Mouse (Mus musculus) stomach, embryonic 14.5 days (tissue): Measurements from ENCODE around the gene Celf5. TPM values are rescaled to one million over a fixed set of nuclear protein-coding genes. Genes with fewer than 3 reads are reported as not detected.
A peak's percentile ranks its signal among the peaks of the same experiment; 100 is the strongest.

Experiments used
- ATAC-seq: fragments of 200-750 bp; cut with Nextera tagmentation; 2 replicates; pipeline ENCODE4 v1.8.0; 2017; ENCODE audit warnings: low read depth, moderate TSS enrichment; ENCODE audit not compliant: insufficient number of reproducible peaks, insufficient read depth, low FRiP score
- H3K27ac ChIP-seq: fragments of 300-500 bp; sonication (generic); 2 replicates; pipeline ENCODE4 v1.5.1; 2014; ENCODE audit warnings: mild to moderate bottlenecking, low read length, moderate library complexity, mixed read lengths
- H3K27me3 ChIP-seq: fragments of 300-500 bp; sonication (generic); 2 replicates; pipeline ENCODE4 v1.6.1; 2014; ENCODE audit warnings: low read length, control low read depth, mixed read lengths; ENCODE audit not compliant: control insufficient read depth, insufficient read depth
- H3K36me3 ChIP-seq: fragments of 300-500 bp; sonication (generic); 2 replicates; pipeline ENCODE4 v1.6.1; 2014; ENCODE audit warnings: mild to moderate bottlenecking, control low read depth, low read length, moderate library complexity, mixed read lengths; ENCODE audit not compliant: control insufficient read depth, insufficient read depth
- H3K4me1 ChIP-seq: fragments of 300-500 bp; sonication (generic); 2 replicates; pipeline ENCODE4 v1.6.1; 2014; ENCODE audit warnings: low read length, control low read depth, mixed read lengths; ENCODE audit not compliant: control insufficient read depth, insufficient read depth
- H3K4me2 ChIP-seq: fragments of 300-500 bp; sonication (generic); replicated peaks from 2 replicates; pipeline ENCODE4 v1.6.1; 2014; ENCODE audit warnings: low read depth, low read length, control low read depth
- H3K4me3 ChIP-seq: fragments of 300-500 bp; sonication (generic); 2 replicates; pipeline ENCODE4 v1.5.1; 2014; ENCODE audit warnings: low read depth, low read length, control low read depth
- H3K9ac ChIP-seq: fragments of 300-500 bp; sonication (generic); replicated peaks from 2 replicates; pipeline ENCODE4 v1.6.1; 2014; ENCODE audit warnings: low read depth, mild to moderate bottlenecking, control low read depth, low read length, moderate library complexity, mixed read lengths
- H3K9me3 ChIP-seq: fragments of 300-500 bp; sonication (generic); 2 replicates; pipeline ENCODE4 v1.6.1; 2016; ENCODE audit warnings: low read depth, low read length, control low read depth; ENCODE audit not compliant: control insufficient read depth
- WGBS: fragments of 180-500 bp; shearing (Covaris S2); extraction: QIAGEN DNeasy Blood & Tissue Kit; methylation state at CpG from one replicate; pipeline ENCODE4 v1.1.7; 2014; 5-methylcytosine and 5-hydroxymethylcytosine counted together
- polyA plus RNA-seq: library from polyadenylated mRNA; unstranded; fragments of >200 nt; fragmentation: Nextera tagmentation; extraction: Ambion mirVana; gene quantifications from 2 replicates; pipeline ENCODE4 v1.2.1, GENCODE M21; 2014

The Celf5 gene
- polyA plus RNA-seq, 1 experiment from 2014 or later: 1.7 TPM

DNA sequence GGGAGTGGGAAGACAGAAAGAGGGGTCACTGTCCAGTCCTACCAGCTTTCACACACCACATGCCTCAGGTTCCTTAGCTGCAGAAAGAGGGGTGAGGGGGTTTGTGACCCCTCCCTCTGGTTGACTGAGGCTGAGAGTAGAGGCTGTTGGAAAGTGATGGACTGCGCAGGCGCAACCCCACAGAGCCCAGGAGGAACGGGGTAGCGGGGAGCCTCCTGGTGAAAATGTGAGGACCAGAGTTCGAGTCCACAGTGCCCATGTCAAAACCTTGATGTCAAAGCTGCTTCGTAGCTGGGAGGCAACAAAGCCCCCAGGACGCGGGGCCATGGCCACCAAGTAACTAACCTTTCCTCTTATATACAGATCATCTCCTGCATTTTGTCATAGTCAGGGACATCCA is 24.9 kb downstream of the Celf5 start:
- Histone ChIP-seq H3K9ac (no peak overlapping the region), H3K4me3 (no peak overlapping the region), H3K27ac (no peak overlapping the region), H3K27me3 (peaks cover 46% of the 10 kb centered on the region), H3K4me2 (no peak overlapping the region), H3K9me3 (no peaks in the 10 kb centered on the region), H3K36me3 (no peaks in the 10 kb centered on the region), H3K4me1 (no peaks in the 10 kb centered on the region)
- no peak for ATAC-seq
- 82% methylated on average over 8 of the region's 8 CpGs for WGBS

DNA sequence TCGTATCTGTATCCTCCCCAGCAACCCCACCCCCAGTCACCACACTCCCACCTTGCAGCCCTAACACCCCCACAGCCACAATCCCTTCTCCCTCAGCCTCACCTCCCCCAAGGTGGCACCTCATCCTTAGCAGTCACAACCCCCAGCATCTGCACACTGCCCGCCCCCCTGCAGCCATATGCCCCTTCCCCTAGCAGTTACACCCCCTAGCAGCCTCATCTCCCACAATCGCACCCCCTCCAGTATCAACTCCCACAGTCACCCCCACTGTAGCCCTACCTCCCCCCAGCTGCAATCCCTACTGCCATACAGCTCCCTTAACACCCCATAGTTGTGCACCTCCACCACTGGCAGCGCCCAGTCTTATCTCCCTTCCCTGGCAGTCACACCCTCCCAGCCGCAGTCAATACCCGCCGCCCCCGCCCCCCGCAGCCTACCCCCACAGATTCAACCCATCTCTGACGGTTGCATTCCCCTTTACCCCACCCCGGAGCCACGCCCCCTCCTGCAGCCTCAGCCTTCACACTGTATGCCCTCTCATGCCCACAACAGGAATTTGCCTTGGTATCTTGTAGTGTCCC is 25.4 kb downstream of the Celf5 start:
- peak; percentile 31; the same call in 1 of the 2 replicates for ATAC-seq
- H3K9me3 ChIP-seq: no peaks in the 10 kb centered on the region
- H3K9ac ChIP-seq: no peak overlapping the region
- no peak overlapping the region for H3K27ac ChIP-seq
- 38% methylated on average over 12 of the region's 12 CpGs for WGBS
- no peaks in the 10 kb centered on the region for H3K4me1 ChIP-seq
- H3K27me3 ChIP-seq: peaks cover 47% of the 10 kb centered on the region
- no peak overlapping the region for H3K4me3 ChIP-seq
- H3K4me2 ChIP-seq: no peak overlapping the region
- H3K36me3 ChIP-seq: no peaks in the 10 kb centered on the region

DNA sequence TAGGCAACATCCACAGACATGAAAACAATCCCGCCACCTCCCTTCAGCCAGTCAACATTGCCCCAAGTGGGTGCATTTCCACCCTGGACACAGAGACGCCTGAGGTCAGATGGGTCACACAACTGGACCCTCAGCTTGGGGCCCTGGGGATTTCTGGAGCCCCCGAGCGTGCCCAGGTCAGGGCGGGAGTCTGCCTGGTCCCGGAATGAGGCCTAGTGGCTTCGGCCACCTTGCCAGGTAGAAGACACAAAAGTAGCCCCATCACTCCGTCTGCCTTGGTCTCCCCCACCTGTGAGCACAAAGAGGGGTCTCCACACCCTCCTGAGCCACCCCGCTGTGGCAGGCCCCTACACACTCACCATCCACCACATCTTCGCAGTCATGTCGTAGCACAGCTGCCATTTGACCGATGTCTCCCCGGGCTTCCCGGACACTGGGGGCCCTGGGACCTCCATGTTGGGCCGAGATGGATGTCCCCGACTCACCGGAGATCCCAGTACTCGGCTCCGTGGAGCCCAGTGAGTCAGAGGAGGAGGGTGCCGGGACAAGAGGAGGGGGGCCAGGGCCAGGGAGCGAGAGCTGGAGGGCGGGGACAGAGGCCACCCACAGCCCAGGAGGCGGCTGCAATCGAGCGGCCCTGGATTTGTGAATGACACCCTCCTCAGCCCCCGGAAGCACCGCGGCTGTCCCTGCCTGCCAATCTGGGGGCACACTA is 27.2 kb downstream of the Celf5 start, which contains the start of gene Nfic:
Gene Nfic (minus strand): TSS at position 455 of the 715 bp plus-strand sequence.
- 60% methylated on average over 28 of the region's 28 CpGs for WGBS
- H3K9ac ChIP-seq: no peak within 1 kb of the TSS
- peaks cover 46% of the 10 kb centered on the region for H3K27me3 ChIP-seq
- H3K9me3 ChIP-seq: no peaks in the 10 kb centered on the region
- H3K4me2 ChIP-seq: no peak within 1 kb of the TSS
- H3K4me1 ChIP-seq: no peaks in the 10 kb centered on the region
- no peaks in the 10 kb centered on the region for H3K36me3 ChIP-seq
- no peak within 1 kb of the TSS for H3K27ac ChIP-seq
- no peak for ATAC-seq
- no peak within 1 kb of the TSS for H3K4me3 ChIP-seq

DNA sequence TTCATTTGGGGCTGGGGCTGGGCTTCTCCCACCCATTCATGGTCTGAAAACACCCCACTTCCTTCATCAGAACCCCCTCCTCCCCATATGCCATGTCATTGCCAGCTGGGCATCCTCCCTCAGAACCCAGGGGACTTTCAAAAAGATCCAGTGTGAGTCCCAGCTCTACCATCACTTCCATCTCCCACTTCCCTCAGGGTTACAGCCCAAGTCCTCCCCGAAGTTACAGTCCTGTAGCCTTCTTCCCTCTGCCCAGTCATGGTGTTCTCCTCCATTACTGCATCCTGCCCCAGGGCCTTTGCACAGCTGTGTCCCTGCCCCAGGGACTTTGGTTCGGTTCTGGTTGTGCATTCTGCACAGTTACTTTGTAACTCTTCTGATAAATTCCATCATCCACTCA is 28.4 kb downstream of the Celf5 start:
- no peaks in the 10 kb centered on the region for H3K9me3 ChIP-seq
- H3K4me2 ChIP-seq: no peak overlapping the region
- H3K36me3 ChIP-seq: no peaks in the 10 kb centered on the region
- no peak for ATAC-seq
- no peak overlapping the region for H3K4me3 ChIP-seq
- peaks cover 41% of the 10 kb centered on the region for H3K27me3 ChIP-seq
- no peaks in the 10 kb centered on the region for H3K4me1 ChIP-seq
- no peak overlapping the region for H3K9ac ChIP-seq
- no peak overlapping the region for H3K27ac ChIP-seq
- 69% methylated on average over 2 of the region's 2 CpGs for WGBS

DNA sequence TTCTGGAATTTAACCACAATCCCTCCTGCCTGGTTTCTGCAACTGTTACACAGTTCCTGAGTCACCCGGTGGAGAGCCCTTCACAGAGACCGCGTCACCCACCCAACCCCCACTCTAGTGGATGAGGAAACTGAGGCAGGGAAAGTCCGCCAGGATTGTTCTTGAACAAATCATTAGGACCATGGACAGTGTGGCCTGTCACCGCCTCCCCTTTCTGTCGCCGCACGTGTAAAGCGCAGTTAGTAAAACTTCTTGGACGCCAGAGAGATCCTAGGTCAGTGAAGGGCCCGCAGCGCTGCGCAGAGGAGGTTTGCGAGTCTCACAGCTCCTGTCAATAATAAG is 29.6 kb downstream of the Celf5 start:
- H3K4me2 ChIP-seq: no peak overlapping the region
- 5% methylated on average over 14 of the region's 14 CpGs for WGBS
- H3K9ac ChIP-seq: no peak overlapping the region
- H3K9me3 ChIP-seq: no peaks in the 10 kb centered on the region
- no peak for ATAC-seq
- no peaks in the 10 kb centered on the region for H3K4me1 ChIP-seq
- H3K27me3 ChIP-seq: peaks cover 38% of the 10 kb centered on the region
- H3K4me3 ChIP-seq: no peak overlapping the region
- H3K36me3 ChIP-seq: no peaks in the 10 kb centered on the region
- H3K27ac ChIP-seq: no peak overlapping the region

DNA sequence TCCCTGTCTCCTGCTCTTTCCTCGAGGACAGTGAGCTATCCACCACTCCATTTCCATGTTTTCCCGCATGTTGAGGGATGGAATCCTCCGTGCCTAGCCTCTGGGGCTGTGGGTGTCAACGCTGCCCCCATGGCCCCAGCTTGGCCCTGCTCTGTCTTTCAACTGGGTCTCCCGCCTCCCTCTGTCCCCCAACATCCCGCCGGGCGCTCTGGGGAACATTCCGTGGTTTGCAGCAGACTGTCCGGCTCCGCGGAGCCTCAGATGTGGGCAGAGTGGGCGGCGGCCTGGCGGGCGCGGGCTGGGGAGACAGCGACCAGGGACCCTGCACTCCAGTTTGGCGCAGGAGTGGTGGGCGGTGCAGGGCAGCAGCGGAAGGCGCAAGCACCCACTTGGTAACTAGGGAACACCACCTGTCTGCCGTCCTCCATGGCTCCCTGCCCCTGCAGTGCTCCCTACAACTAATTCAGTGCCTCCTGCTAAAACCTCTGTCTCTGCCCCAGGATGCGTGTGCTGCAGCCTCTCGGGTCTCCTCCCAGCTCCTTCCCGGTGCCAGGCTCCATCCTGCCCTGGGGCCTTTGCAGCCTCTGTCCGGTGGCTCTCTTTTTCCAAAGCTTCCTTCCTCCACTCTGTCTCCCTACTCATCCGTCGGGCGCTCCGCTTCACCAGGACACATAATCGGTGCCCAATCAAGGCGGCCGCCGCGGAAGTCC is 30.1 kb downstream of the Celf5 start:
- 8% methylated on average over 36 of the region's 36 CpGs for WGBS
- Histone ChIP-seq H3K4me3 (no peak overlapping the region), H3K9ac (no peak overlapping the region)

DNA sequence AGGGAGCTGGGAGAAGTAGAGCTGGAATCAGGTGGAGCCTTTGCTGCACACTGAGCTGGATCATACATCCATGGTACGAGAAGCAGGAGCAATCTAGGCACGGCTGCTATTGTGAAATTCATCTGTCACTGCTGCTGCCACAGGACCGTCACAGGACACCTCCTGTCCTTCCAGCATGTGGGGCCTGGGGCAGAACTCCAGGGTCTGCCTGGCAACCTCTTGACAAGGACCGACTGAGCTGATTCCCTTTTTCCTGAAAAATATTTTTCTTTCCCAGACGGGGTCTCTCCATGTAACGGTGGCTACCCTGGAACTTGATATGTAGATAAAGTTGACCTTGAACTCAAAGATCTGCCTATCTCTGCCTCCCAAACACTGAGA is 31.2 kb downstream of the Celf5 start:
- H3K9me3 ChIP-seq: no peaks in the 10 kb centered on the region
- H3K4me3 ChIP-seq: no peak overlapping the region
- 55% methylated on average over 6 of the region's 6 CpGs for WGBS
- H3K4me2 ChIP-seq: no peak overlapping the region
- H3K27ac ChIP-seq: no peak overlapping the region
- H3K27me3 ChIP-seq: peaks cover 33% of the 10 kb centered on the region
- H3K36me3 ChIP-seq: no peaks in the 10 kb centered on the region
- H3K4me1 ChIP-seq: no peaks in the 10 kb centered on the region
- H3K9ac ChIP-seq: no peak overlapping the region
- ATAC-seq: no peak

More for the DNA sequence above, 30.1 kb downstream of the Celf5 start:
- Histone ChIP-seq H3K4me1 (no peaks in the 10 kb centered on the region), H3K4me2 (no peak overlapping the region), H3K27me3 (peaks cover 35% of the 10 kb centered on the region), H3K36me3 (no peaks in the 10 kb centered on the region), H3K9me3 (no peaks in the 10 kb centered on the region), H3K27ac (no peak overlapping the region)
- no peak for ATAC-seq

DNA sequence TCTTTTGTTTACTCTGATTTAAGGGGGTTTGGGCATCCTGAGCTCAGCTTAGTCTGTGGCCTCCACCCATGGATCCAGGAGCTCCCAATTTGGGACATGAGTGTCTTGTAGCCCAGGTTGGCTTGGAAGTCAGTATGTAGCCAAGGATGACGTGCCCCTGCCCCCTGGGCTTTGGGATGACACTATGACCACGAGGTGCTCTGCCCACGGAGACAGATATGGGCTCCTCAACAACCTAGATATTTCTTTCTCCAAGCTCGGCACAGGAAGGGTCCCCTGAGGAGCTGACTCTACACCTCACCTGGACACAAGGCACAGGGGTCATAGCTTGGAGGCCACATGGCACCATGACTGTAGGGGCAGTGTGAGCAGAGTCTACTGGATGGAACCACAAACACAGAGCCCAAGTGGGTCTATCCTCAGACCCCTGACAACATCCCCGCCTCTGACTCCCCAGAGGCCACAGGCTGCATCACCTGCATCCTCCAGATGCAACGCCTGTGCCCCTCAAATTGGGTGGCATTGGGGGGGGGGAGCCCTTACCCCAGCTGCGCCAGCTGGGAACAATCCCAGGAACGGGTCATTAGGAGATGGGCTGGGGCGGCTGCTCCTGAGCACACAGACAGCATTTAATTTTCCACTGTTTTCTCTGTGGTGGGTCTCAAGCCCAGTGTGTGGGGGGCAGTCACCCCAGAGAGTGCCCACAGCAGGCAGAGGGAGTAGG is 31.7 kb downstream of the Celf5 start:
- H3K4me2 ChIP-seq: no peak overlapping the region
- no peaks in the 10 kb centered on the region for H3K4me1 ChIP-seq
- no peak overlapping the region for H3K9ac ChIP-seq
- no peak overlapping the region for H3K4me3 ChIP-seq
- H3K27me3 ChIP-seq: peaks cover 30% of the 10 kb centered on the region
- H3K36me3 ChIP-seq: no peaks in the 10 kb centered on the region
- H3K27ac ChIP-seq: no peak overlapping the region
- no peak for ATAC-seq
- H3K9me3 ChIP-seq: no peaks in the 10 kb centered on the region
- 60% methylated on average over 9 of the region's 9 CpGs for WGBS
